Mouse (Mus musculus): ENCODE results near the gene Os9.

- TF ChIP-seq CTCF (IDR thresholded peaks at IDR 0.05; ENCODE audit: low read depth, low read length) (no peak), GATA2 (IDR thresholded peaks at IDR 0.05; ENCODE audit: borderline replicate concordance, low read depth, low read length) (no peak), GATA1 (IDR thresholded peaks at IDR 0.05; ENCODE audit: borderline replicate concordance, low read length) (no peak), TAL1 (conservative IDR thresholded peaks at IDR 0.05; ENCODE audit: low read depth, low read length) (no peak), POLR2AphosphoS5 (IDR thresholded peaks at IDR 0.05; ENCODE audit: insufficient replicate concordance, low read depth, low read length) (no peak)
Observed at GRCm38 (mm10) chr10:127156089-127156488, 35.2 kb upstream of the Os9 start.
